Mouse (Mus musculus): ENCODE measurements around the gene Csf1.
"Not testable (repeated sequence)": the region's sequence is repeated elsewhere in the genome, so short reads cannot be mapped to it uniquely, and the experiment has no call there.

Csf1 gene

GRCm38 (mm10) chr3:107748260-107748955 lies 11.9 kb downstream of the Csf1 start:
- no peak for DNase-seq (ENCODE audit: low spot score in 2 of 2)

GRCm38 (mm10) chr3:107746026-107746425 lies 14.2 kb downstream of the Csf1 start:
- no peak for DNase-seq (ENCODE audit: low spot score in 2 of 2)

GRCm38 (mm10) chr3:107743650-107744049 lies 16.6 kb downstream of the Csf1 start:
- DNase-seq (ENCODE audit: low spot score in 2 of 2): no peak

GRCm38 (mm10) chr3:107743107-107743506 lies 17.2 kb downstream of the Csf1 start:
- no peak for DNase-seq (ENCODE audit: low spot score in 2 of 2)

GRCm38 (mm10) chr3:107742071-107742710 lies 18.1 kb downstream of the Csf1 start:
- no peak for DNase-seq (ENCODE audit: low spot score in 2 of 2)

- no peak for DNase-seq (ENCODE audit: low spot score in 2 of 2)
Measured at GRCm38 (mm10) chr3:107741387-107741786, 18.9 kb downstream of the Csf1 start.

- DNase-seq (ENCODE audit: low spot score in 2 of 2): no peak
Measured at GRCm38 (mm10) chr3:107740578-107741207, 19.6 kb downstream of the Csf1 start.

- no peak for DNase-seq (ENCODE audit: low spot score in 2 of 2)
Measured at GRCm38 (mm10) chr3:107739966-107740365, 20.3 kb downstream of the Csf1 start.

GRCm38 (mm10) chr3:107739456-107739855 lies 20.8 kb downstream of the Csf1 start:
- no peak for DNase-seq (ENCODE audit: low spot score in 2 of 2)

- no peak for DNase-seq (ENCODE audit: low spot score in 2 of 2)
Measured at GRCm38 (mm10) chr3:107738620-107739019, 21.6 kb downstream of the Csf1 start.

- DNase-seq (ENCODE audit: low spot score in 2 of 2): no peak
Measured at GRCm38 (mm10) chr3:107737609-107738190, 22.6 kb downstream of the Csf1 start.

GRCm38 (mm10) chr3:107735620-107736019 lies 24.6 kb downstream of the Csf1 start:
- DNase-seq (ENCODE audit: low spot score in 2 of 2): not testable (repeated sequence)

GRCm38 (mm10) chr3:107733329-107733728 lies 26.9 kb downstream of the Csf1 start:
- DNase-seq (ENCODE audit: low spot score in 2 of 2): no peak

GRCm38 (mm10) chr3:107730236-107730635 lies 30.0 kb downstream of the Csf1 start:
- DNase-seq (ENCODE audit: low spot score in 2 of 2): no peak

GRCm38 (mm10) chr3:107728509-107728908 lies 31.8 kb downstream of the Csf1 start:
- no peak for DNase-seq (ENCODE audit: low spot score in 2 of 2)

- DNase-seq (ENCODE audit: low spot score in 2 of 2): no peak
Measured at GRCm38 (mm10) chr3:107715971-107716370, 44.3 kb downstream of the Csf1 start.

- no peak for DNase-seq (ENCODE audit: low spot score in 2 of 2)
Measured at GRCm38 (mm10) chr3:107714276-107714933, 45.9 kb downstream of the Csf1 start.

GRCm38 (mm10) chr3:107712081-107712480 lies 48.2 kb downstream of the Csf1 start:
- DNase-seq (ENCODE audit: low spot score in 2 of 2): no peak

- no peak for DNase-seq (ENCODE audit: low spot score in 2 of 2)
Measured at GRCm38 (mm10) chr3:107709156-107709555, 51.1 kb downstream of the Csf1 start.

- DNase-seq (ENCODE audit: low spot score in 2 of 2): no peak
Measured at GRCm38 (mm10) chr3:107707239-107707638, 53.0 kb downstream of the Csf1 start.

GRCm38 (mm10) chr3:107706164-107706563 lies 54.1 kb downstream of the Csf1 start:
- no peak for DNase-seq (ENCODE audit: low spot score in 2 of 2)

GRCm38 (mm10) chr3:107704371-107704705 lies 55.9 kb downstream of the Csf1 start:
- DNase-seq (ENCODE audit: low spot score in 2 of 2): no peak
